Mouse (Mus musculus) MEL (cell line): ENCODE measurements around the gene Tmem82. TPM values are rescaled to one million over a fixed set of nuclear protein-coding genes. Genes with fewer than 3 reads are reported as not detected.

Experiments
- DNase-seq: peaks from one replicate; pipeline ENCODE4 v3.0.0; 2011; ENCODE audit warnings: low read depth, low spot score
- H3K27ac ChIP-seq: 2 replicates; pipeline ENCODE4 v1.5.1; 2012; ENCODE audit warnings: low read depth, mild to moderate bottlenecking, control low read depth, low read length, moderate library complexity; ENCODE audit not compliant: control insufficient read depth
- H3K27me3 ChIP-seq, 2 experiments: fragments of 150-350 bp in 1 of 2; sonication (generic) in 1 of 2; 2 replicates each; pipeline ENCODE4 v1.6.1; 2012; ENCODE audit warnings: low read length in 2 of 2, mild to moderate bottlenecking in 2 of 2, improper control_type of control experiment in 1 of 2, moderate library complexity in 1 of 2; ENCODE audit not compliant: insufficient read depth in 2 of 2, control insufficient read depth in 1 of 2
- H3K36me3 ChIP-seq, 2 experiments: 2 replicates each; pipeline ENCODE4 v1.6.1; 2012 to 2014; ENCODE audit warnings: low read length in 2 of 2, improper control_type of control experiment in 1 of 2, inconsistent platforms in 1 of 2, mild to moderate bottlenecking in 1 of 2; ENCODE audit not compliant: insufficient read depth in 2 of 2, control insufficient read depth in 1 of 2
- H3K4me1 ChIP-seq, 2 experiments: fragments of 150-350 bp in 1 of 2; sonication (generic) in 1 of 2; 2 replicates each; pipeline ENCODE4 v1.6.1; 2012; ENCODE audit warnings: low read length in 2 of 2, improper control_type of control experiment in 1 of 2, mild to moderate bottlenecking in 1 of 2; ENCODE audit not compliant: insufficient read depth in 2 of 2, control insufficient read depth in 1 of 2
- H3K4me3 ChIP-seq, 2 experiments: fragments of 150-350 bp in 1 of 2; sonication (generic) in 1 of 2; 2 replicates each; pipeline ENCODE4 v1.5.1; 2012; ENCODE audit warnings: low read depth in 2 of 2, low read length in 2 of 2, mild to moderate bottlenecking in 2 of 2, moderate library complexity in 2 of 2, control low read depth in 1 of 2, improper control_type of control experiment in 1 of 2; ENCODE audit not compliant: control insufficient read depth in 1 of 2, insufficient read depth in 1 of 2
- H3K79me2 ChIP-seq: 2 replicates; pipeline ENCODE4 v1.6.1; 2012; ENCODE audit warnings: mild to moderate bottlenecking, low read length, moderate library complexity; ENCODE audit not compliant: control insufficient read depth, poor library complexity, insufficient read depth
- H3K9ac ChIP-seq: 2 replicates; pipeline ENCODE4 v1.6.1; 2012; ENCODE audit warnings: low read depth, mild to moderate bottlenecking, control low read depth, low read length, moderate library complexity; ENCODE audit not compliant: control insufficient read depth, poor library complexity, severe bottlenecking
- H3K9me3 ChIP-seq: fragments of 150-350 bp; sonication (generic); replicated peaks from 2 replicates; pipeline ENCODE4 v1.6.1; 2012; ENCODE audit warnings: mild to moderate bottlenecking, low read length, improper control_type of control experiment, moderate library complexity; ENCODE audit not compliant: insufficient read depth
- BHLHE40 ChIP-seq: IDR thresholded peaks from 2 replicates; pipeline ENCODE4 v1.6.1; 2012; ENCODE audit warnings: low read depth, mild to moderate bottlenecking, inconsistent platforms, low read length, improper control_type of control experiment, borderline replicate concordance
- CHD2 ChIP-seq: IDR thresholded peaks from 2 replicates; pipeline ENCODE4 v1.6.1; 2011; ENCODE audit warnings: low read length, improper control_type of control experiment
- EP300 ChIP-seq, 2 experiments: IDR thresholded peaks; 2 replicates each; pipeline ENCODE4 v1.6.1; 2011; ENCODE audit warnings: improper control_type of control experiment in 2 of 2, low read length in 2 of 2, low read depth in 1 of 2, mild to moderate bottlenecking in 1 of 2
- HCFC1 ChIP-seq: IDR thresholded peaks from 2 replicates; pipeline ENCODE4 v1.6.1; 2012; ENCODE audit warnings: low read depth, mild to moderate bottlenecking, inconsistent platforms, low read length, improper control_type of control experiment, moderate library complexity
- JUND ChIP-seq: IDR thresholded peaks from 2 replicates; pipeline ENCODE4 v1.6.1; 2011; ENCODE audit warnings: low read depth, mild to moderate bottlenecking, improper control_type of control experiment, low read length
- MAX ChIP-seq: IDR thresholded peaks from 2 replicates; pipeline ENCODE4 v1.6.1; 2011; ENCODE audit warnings: low read length, improper control_type of control experiment
- MAZ ChIP-seq: IDR thresholded peaks from 2 replicates; pipeline ENCODE4 v1.6.1; 2012; ENCODE audit warnings: low read depth, mild to moderate bottlenecking, inconsistent platforms, low read length, improper control_type of control experiment
- MEF2A ChIP-seq: IDR thresholded peaks from 2 replicates; pipeline ENCODE4 v1.6.1; 2014; ENCODE audit warnings: low read depth, mild to moderate bottlenecking, inconsistent platforms, low read length, improper control_type of control experiment; ENCODE audit not compliant: poor library complexity, insufficient replicate concordance, severe bottlenecking; ENCODE audit errors: extremely low read depth
- NELFE ChIP-seq: IDR thresholded peaks from 2 replicates; pipeline ENCODE4 v1.6.1; 2011; ENCODE audit warnings: low read depth, low read length, improper control_type of control experiment
- NRF1 ChIP-seq: IDR thresholded peaks from 2 replicates; pipeline ENCODE4 v1.6.1; 2014; ENCODE audit warnings: low read depth, mild to moderate bottlenecking, inconsistent platforms, low read length, improper control_type of control experiment, moderate library complexity; ENCODE audit not compliant: poor library complexity, insufficient read depth, severe bottlenecking
- POLR2A ChIP-seq, 2 experiments: IDR thresholded peaks; 2 replicates each; pipeline ENCODE4 v1.6.1; 2011 to 2012; ENCODE audit warnings: low read length in 2 of 2, mild to moderate bottlenecking in 2 of 2, control low read depth in 1 of 2, improper control_type of control experiment in 1 of 2, low read depth in 1 of 2, moderate library complexity in 1 of 2; ENCODE audit not compliant: control insufficient read depth in 1 of 2, insufficient read depth in 1 of 2, poor library complexity in 1 of 2
- POLR2AphosphoS2 ChIP-seq: IDR thresholded peaks from 2 replicates; pipeline ENCODE4 v1.6.1; 2011; ENCODE audit warnings: low read length, improper control_type of control experiment
- RAD21 ChIP-seq: IDR thresholded peaks from 2 replicates; pipeline ENCODE4 v1.6.1; 2011; ENCODE audit warnings: mild to moderate bottlenecking, low read depth, low read length, improper control_type of control experiment
- UBTF ChIP-seq: IDR thresholded peaks from 2 replicates; pipeline ENCODE4 v1.6.1; 2012; ENCODE audit warnings: low read depth, mild to moderate bottlenecking, inconsistent platforms, low read length, improper control_type of control experiment, moderate library complexity, borderline replicate concordance; ENCODE audit not compliant: insufficient read depth
- USF1 ChIP-seq: IDR thresholded peaks from 2 replicates; pipeline ENCODE4 v1.6.1; 2014; ENCODE audit warnings: low read depth, mild to moderate bottlenecking, inconsistent platforms, low read length, improper control_type of control experiment, moderate library complexity
- ZMIZ1 ChIP-seq: IDR thresholded peaks from 2 replicates; pipeline ENCODE4 v1.6.1; 2012; ENCODE audit warnings: low read depth, mild to moderate bottlenecking, inconsistent platforms, low read length, improper control_type of control experiment, moderate library complexity
- ZNF384 ChIP-seq: IDR thresholded peaks from 2 replicates; pipeline ENCODE4 v1.6.1; 2012; ENCODE audit warnings: low read depth, mild to moderate bottlenecking, inconsistent platforms, low read length, improper control_type of control experiment
- polyA plus RNA-seq, 2 experiments: library from polyadenylated mRNA; stranded (reverse) in 1 of 2; unstranded in 1 of 2; fragments of >175 nt in 1 of 2; fragments of >200 nt in 1 of 2; gene quantifications; 2 replicates each; pipeline versions ENCODE4 v1.2.1 to v1.2.4; 2012; ENCODE audit warnings: low replicate concordance in 2 of 2, low read depth in 1 of 2; ENCODE audit not compliant: insufficient read length in 2 of 2, insufficient read depth in 1 of 2, missing spikeins in 1 of 2
- total RNA-seq: library from RNA; depleted of rRNA; stranded (reverse); fragments of 300-350 nt; gene quantifications from 2 replicates; pipeline ENCODE4 v1.2.3, GENCODE M21; 2012

The Tmem82 gene
- total and polyA plus RNA-seq, 3 experiments, result 0.21 TPM; not detected in 2

- TF ChIP-seq MAZ, result no peak
- TF ChIP-seq MEF2A, result no peak
- TF ChIP-seq ZNF384, result peak; percentile 96
These were observed at the start of gene Tmem82 (continued) for GRCm38 (mm10) chr4:141618565-141619243.

- DNase-seq, result peak; percentile 23
- Histone ChIP-seq H3K9me3 (no peaks in the 10 kb centered on the region), H3K4me1 (peaks cover 4 to 15% of the 10 kb centered on the region in 2 experiments; a peak in 3 of 4 replicates), H3K36me3 (peaks cover 0 to 10% of the 10 kb centered on the region in 2 experiments; a peak in 2 of 4 replicates), H3K27ac (no peak within 1 kb of the TSS), H3K79me2 (peaks cover 16% of the 10 kb centered on the region), H3K9ac (peak within 1 kb of the TSS; percentile 89), H3K27me3 (no peaks in the 10 kb centered on the region), H3K4me3 (peak within 1 kb of the TSS; percentile 85 to 100)
- TF ChIP-seq MAX (no peak), POLR2AphosphoS2 (no peak), CHD2 (no peak), BHLHE40 (no peak), NELFE (no peak), EP300 (IDR thresholded peaks at IDR 0.05; ENCODE audit: low read depth in 1 of 2, low read length in 2 of 2) (no peak), USF1 (no peak)
These were observed 46.4 kb upstream of the Tmem82 start, which contains the start of gene Plekhm2 for GRCm38 (mm10) chr4:141664799-141665198. Gene Plekhm2, minus strand, starts transcription at chr4:141664899.

GRCm38 (mm10) chr4:141664011-141664745 is 45.7 kb upstream of the Tmem82 start:
- Histone ChIP-seq H3K27ac (no peak overlapping the region), H3K4me3 (peak overlapping the region; percentile 85 to 100), H3K9ac (peak overlapping the region; percentile 89), H3K4me1 (peaks cover 4 to 15% of the 10 kb centered on the region in 2 experiments; a peak in 3 of 4 replicates), H3K27me3 (no peaks in the 10 kb centered on the region), H3K79me2 (peaks cover 16% of the 10 kb centered on the region), H3K9me3 (no peaks in the 10 kb centered on the region), H3K36me3 (peaks cover 0 to 10% of the 10 kb centered on the region in 2 experiments; a peak in 2 of 4 replicates)
- peak; percentile 70 for DNase-seq
- TF ChIP-seq MAZ, result no peak
- peak; percentile 62 for TF ChIP-seq ZMIZ1
- TF ChIP-seq RAD21, result no peak
- peak; percentile 50; the same call in 1 of the 2 replicates for TF ChIP-seq NRF1
- 0 out of 2 replicates have a peak, but pooled peaks have one; percentile 2 for TF ChIP-seq USF1
- peak; percentile 49; the same call in 1 of the 2 replicates for TF ChIP-seq UBTF
- peak; percentile 35; the same call in 1 of the 2 replicates for TF ChIP-seq HCFC1
- TF ChIP-seq POLR2A (IDR thresholded peaks at IDR 0.05; ENCODE audit: control insufficient read depth in 1 of 2, insufficient read depth in 1 of 2, low read depth in 1 of 2, low read length in 2 of 2, poor library complexity in 1 of 2), result peak; percentile 75 to 84
- no peak for TF ChIP-seq JUND
